Mouse (Mus musculus) macrophage (primary cell): ENCODE data around the gene Ppm1j. TPM values are rescaled to one million over a fixed set of nuclear protein-coding genes. Genes with fewer than 3 reads are reported as not detected.
"Not testable (repeated sequence)": the region's sequence is repeated elsewhere in the genome, so short reads cannot be mapped to it uniquely, and the experiment has no call there.

ENCODE experiments used
- H3K27ac ChIP-seq: fragments of 350-480 bp; formaldehyde crosslinking; 2 replicates; pipeline ENCODE4 v1.9.0; 2021
- H3K36me3 ChIP-seq: fragments of 350-480 bp; formaldehyde crosslinking; 2 replicates; pipeline ENCODE4 v1.9.0; 2021; ENCODE audit errors: inconsistent target
- H3K4me3 ChIP-seq: fragments of 350-480 bp; formaldehyde crosslinking; 2 replicates; pipeline ENCODE4 v1.9.0; 2021; ENCODE audit errors: inconsistent target
- H3K79me2 ChIP-seq: fragments of 350-480 bp; formaldehyde crosslinking; 2 replicates; pipeline ENCODE4 v1.9.0; 2021; ENCODE audit errors: inconsistent target
- WGBS: methylation state at CpG from one replicate; pipeline ENCODE4 v1.1.7; 2026; ENCODE audit warnings: inconsistent platforms; ENCODE audit not compliant: missing documents; 5-methylcytosine and 5-hydroxymethylcytosine counted together
- polyA plus RNA-seq: library from polyadenylated mRNA; stranded (reverse); fragments of 250-400 nt; gene quantifications from 3 replicates; pipeline ENCODE4 v1.2.4, GENCODE M21; 2018; ENCODE audit warnings: inconsistent platforms
- total RNA-seq, 78 experiments: library from RNA; depleted of rRNA; stranded (reverse); fragments of 250-400 nt; gene quantifications; 1 replicate in 9 of 78; 2 replicates in 24 of 78; 3 replicates in 43 of 78; 4 replicates in 2 of 78; pipeline ENCODE4 v1.2.4; 2018; ENCODE audit warnings: inconsistent platforms in 56 of 78

The Ppm1j gene
- 1 to 10 TPM in 1 of 26 experiments, under 1 TPM in 3, not detected in 22; 0.36 to 1.6 (median 0.49) TPM for total RNA-seq (2018; cell fraction: chromatin; rRNA removed)
- under 1 TPM in 13 of 26 experiments, not detected in 13; 0.08 to 0.41 (median 0.10) TPM for total RNA-seq (2018; cell fraction: cytosol; rRNA removed)
- 1 to 10 TPM in 2 of 26 experiments, under 1 TPM in 1, not detected in 23; 0.54 to 1.2 (median 1.1) TPM for total RNA-seq (2018; cell fraction: nucleus; rRNA removed)
- polyA plus RNA-seq: 0.10 to 0.56 TPM (median 0.13 TPM) in 3 replicates

GRCm38 (mm10) chr3:104780561-104781420 lies at the start of gene Ppm1j:
Gene Ppm1j, plus strand, starts transcription at chr3:104781056.
- Histone ChIP-seq H3K4me3 (peak within 1 kb of the TSS; percentile 17), H3K27ac (no peak within 1 kb of the TSS), H3K36me3 (no peaks in the 10 kb centered on the region), H3K79me2 (no peaks in the 10 kb centered on the region)
- WGBS: 4% methylated on average over 56 of the region's 56 CpGs

GRCm38 (mm10) chr3:104732907-104733306 lies 47.9 kb upstream of the Ppm1j start:
- WGBS: 100% methylated on average over 3 of the region's 3 CpGs
- no peak overlapping the region for H3K4me3 ChIP-seq
- no peaks in the 10 kb centered on the region for H3K79me2 ChIP-seq
- no peaks in the 10 kb centered on the region for H3K36me3 ChIP-seq
- no peak overlapping the region for H3K27ac ChIP-seq

GRCm38 (mm10) chr3:104734654-104735053 lies 46.2 kb upstream of the Ppm1j start:
- Histone ChIP-seq H3K36me3 (no peaks in the 10 kb centered on the region), H3K27ac (no peak overlapping the region), H3K4me3 (no peak overlapping the region), H3K79me2 (no peaks in the 10 kb centered on the region)
- WGBS: 69% methylated on average over 7 of the region's 7 CpGs

GRCm38 (mm10) chr3:104741954-104742353 lies 38.9 kb upstream of the Ppm1j start:
- Histone ChIP-seq H3K79me2 (no peaks in the 10 kb centered on the region), H3K4me3 (no peak overlapping the region), H3K36me3 (no peaks in the 10 kb centered on the region), H3K27ac (no peak overlapping the region)
- 93% methylated on average over 3 of the region's 3 CpGs for WGBS

GRCm38 (mm10) chr3:104743161-104743560 lies 37.7 kb upstream of the Ppm1j start:
- WGBS: 75% methylated on average over 1 of the region's 1 CpGs
- Histone ChIP-seq H3K36me3 (no peaks in the 10 kb centered on the region), H3K79me2 (no peaks in the 10 kb centered on the region)

GRCm38 (mm10) chr3:104743864-104744263 lies 37.0 kb upstream of the Ppm1j start:
- no peak overlapping the region for H3K4me3 ChIP-seq
- no peak overlapping the region for H3K27ac ChIP-seq
- no peaks in the 10 kb centered on the region for H3K36me3 ChIP-seq
- H3K79me2 ChIP-seq: no peaks in the 10 kb centered on the region
- 10% methylated on average over 1 of the region's 1 CpGs for WGBS

More at GRCm38 (mm10) chr3:104743161-104743560, 37.7 kb upstream of the Ppm1j start:
- H3K4me3 ChIP-seq: no peak overlapping the region
- no peak overlapping the region for H3K27ac ChIP-seq

GRCm38 (mm10) chr3:104752845-104753244 lies 28.0 kb upstream of the Ppm1j start:
- H3K36me3 ChIP-seq, H3K27ac ChIP-seq, H3K79me2 ChIP-seq, H3K4me3 ChIP-seq: not testable (repeated sequence)
- 21% methylated on average over 22 of the region's 25 CpGs for WGBS

GRCm38 (mm10) chr3:104758406-104758805 lies 22.4 kb upstream of the Ppm1j start:
- 4% methylated on average over 26 of the region's 27 CpGs for WGBS
- no peak overlapping the region for H3K27ac ChIP-seq
- no peaks in the 10 kb centered on the region for H3K79me2 ChIP-seq
- no peaks in the 10 kb centered on the region for H3K36me3 ChIP-seq
- no peak overlapping the region for H3K4me3 ChIP-seq

GRCm38 (mm10) chr3:104758869-104759268 lies 22.0 kb upstream of the Ppm1j start:
- Histone ChIP-seq H3K36me3 (no peaks in the 10 kb centered on the region), H3K27ac (no peak overlapping the region), H3K4me3 (no peak overlapping the region), H3K79me2 (no peaks in the 10 kb centered on the region)
- WGBS: 26% methylated on average over 5 of the region's 5 CpGs

GRCm38 (mm10) chr3:104762103-104762863 lies 18.6 kb upstream of the Ppm1j start:
- H3K27ac ChIP-seq, H3K79me2 ChIP-seq, H3K36me3 ChIP-seq, H3K4me3 ChIP-seq: not testable (repeated sequence)
- WGBS: 82% methylated on average over 13 of the region's 20 CpGs

- 29% methylated on average over 4 of the region's 4 CpGs for WGBS
These were observed 15.8 kb upstream of the Ppm1j start for GRCm38 (mm10) chr3:104765021-104765420.

GRCm38 (mm10) chr3:104767141-104767540 lies 13.7 kb upstream of the Ppm1j start:
- Histone ChIP-seq H3K36me3 (no peaks in the 10 kb centered on the region), H3K4me3 (no peak overlapping the region), H3K27ac (0 out of 2 replicates have a peak overlapping the region, but pooled peaks have one; percentile 21), H3K79me2 (no peaks in the 10 kb centered on the region)
- 53% methylated on average over 2 of the region's 2 CpGs for WGBS

More at GRCm38 (mm10) chr3:104765021-104765420, 15.8 kb upstream of the Ppm1j start:
- Histone ChIP-seq H3K79me2 (no peaks in the 10 kb centered on the region), H3K36me3 (no peaks in the 10 kb centered on the region), H3K4me3 (no peak overlapping the region), H3K27ac (no peak overlapping the region)

GRCm38 (mm10) chr3:104767716-104768115 lies 13.1 kb upstream of the Ppm1j start:
- 63% methylated on average over 4 of the region's 4 CpGs for WGBS
- no peaks in the 10 kb centered on the region for H3K79me2 ChIP-seq
- H3K4me3 ChIP-seq: no peak overlapping the region
- H3K36me3 ChIP-seq: no peaks in the 10 kb centered on the region
- 0 out of 2 replicates have a peak overlapping the region, but pooled peaks have one; percentile 21 for H3K27ac ChIP-seq

- Histone ChIP-seq H3K79me2 (no peaks in the 10 kb centered on the region), H3K27ac (no peak overlapping the region), H3K4me3 (no peak overlapping the region), H3K36me3 (no peaks in the 10 kb centered on the region)
- WGBS: 94% methylated on average over 3 of the region's 3 CpGs
These were observed 11.7 kb upstream of the Ppm1j start for GRCm38 (mm10) chr3:104769135-104769534.
